Mouse (Mus musculus) embryonic facial prominence, embryonic 13.5 days (tissue): Measurements from ENCODE around the gene Sprr2a2. TPM values are rescaled to one million over a fixed set of nuclear protein-coding genes. Genes with fewer than 3 reads are reported as not detected.
"Not testable (repeated sequence)": the region's sequence is repeated elsewhere in the genome, so short reads cannot be mapped to it uniquely, and the experiment has no call there.

Experiments used
- ATAC-seq: fragments of 200-750 bp; cut with Nextera tagmentation; 2 replicates; pipeline ENCODE4 v1.8.0; 2017; ENCODE audit warnings: low read depth; ENCODE audit not compliant: insufficient number of reproducible peaks, insufficient read depth, low FRiP score, low TSS enrichment
- H3K27ac ChIP-seq: fragments of 300-500 bp; sonication (generic); 2 replicates; pipeline ENCODE4 v1.5.1; 2015; ENCODE audit warnings: moderate library complexity, mild to moderate bottlenecking, inconsistent platforms
- H3K27me3 ChIP-seq: fragments of 300-500 bp; sonication (generic); 2 replicates; pipeline ENCODE4 v1.6.1; 2015; ENCODE audit warnings: mild to moderate bottlenecking, inconsistent platforms
- H3K36me3 ChIP-seq: fragments of 300-500 bp; sonication (generic); 2 replicates; pipeline ENCODE4 v1.6.1; 2015; ENCODE audit warnings: mild to moderate bottlenecking, inconsistent platforms
- H3K4me1 ChIP-seq: fragments of 300-500 bp; sonication (generic); 2 replicates; pipeline ENCODE4 v1.6.1; 2015; ENCODE audit warnings: inconsistent platforms
- H3K4me2 ChIP-seq: fragments of 300-500 bp; sonication (generic); 2 replicates; pipeline ENCODE4 v1.6.1; 2015; ENCODE audit warnings: moderate library complexity, mild to moderate bottlenecking, inconsistent platforms
- H3K4me3 ChIP-seq: fragments of 300-500 bp; sonication (generic); 2 replicates; pipeline ENCODE4 v1.5.1; 2015; ENCODE audit warnings: mild to moderate bottlenecking, inconsistent platforms
- H3K9ac ChIP-seq: fragments of 300-500 bp; sonication (generic); 2 replicates; pipeline ENCODE4 v1.6.1; 2015; ENCODE audit warnings: mild to moderate bottlenecking, inconsistent platforms
- H3K9me3 ChIP-seq: fragments of 300-500 bp; sonication (generic); 2 replicates; pipeline ENCODE4 v1.6.1; 2016; ENCODE audit warnings: inconsistent platforms
- WGBS: fragments of 180-500 bp; shearing (Covaris S2); methylation state at CpG from one replicate; pipeline ENCODE4 v1.1.7; 2015; ENCODE audit warnings: mixed read lengths; 5-methylcytosine and 5-hydroxymethylcytosine counted together
- polyA plus RNA-seq: library from polyadenylated mRNA; unstranded; fragments of >200 nt; fragmentation: Nextera tagmentation; extraction: Ambion mirVana; gene quantifications from 2 replicates; pipeline ENCODE4 v1.2.1, GENCODE M21; 2015

Sprr2a2 gene
- polyA plus RNA-seq, 1 experiment from 2014 or later, result not detected

DNA sequence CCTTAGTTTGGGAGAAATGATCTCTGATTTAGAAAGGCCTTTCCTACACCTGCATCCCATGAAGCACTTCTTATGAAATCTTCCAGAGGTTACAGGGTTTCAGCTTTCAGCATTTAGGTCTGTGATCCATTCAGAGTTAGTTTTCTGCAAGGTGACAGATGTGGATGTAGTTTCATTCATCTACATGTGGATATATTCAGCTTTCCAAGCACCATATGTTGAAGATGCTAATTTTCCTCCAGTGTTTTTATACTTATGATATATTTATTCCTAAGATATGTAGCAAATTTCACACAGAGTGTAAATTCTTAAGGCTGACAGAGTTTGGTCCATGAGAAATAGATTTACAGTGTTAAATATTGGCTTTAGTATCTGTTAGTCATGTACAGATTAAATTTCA is 23.0 kb downstream of the Sprr2a2 start:
- not testable (repeated sequence) for H3K9me3 ChIP-seq, ATAC-seq, H3K4me1 ChIP-seq, H3K27ac ChIP-seq, H3K27me3 ChIP-seq, H3K9ac ChIP-seq, H3K4me3 ChIP-seq, H3K4me2 ChIP-seq, H3K36me3 ChIP-seq

DNA sequence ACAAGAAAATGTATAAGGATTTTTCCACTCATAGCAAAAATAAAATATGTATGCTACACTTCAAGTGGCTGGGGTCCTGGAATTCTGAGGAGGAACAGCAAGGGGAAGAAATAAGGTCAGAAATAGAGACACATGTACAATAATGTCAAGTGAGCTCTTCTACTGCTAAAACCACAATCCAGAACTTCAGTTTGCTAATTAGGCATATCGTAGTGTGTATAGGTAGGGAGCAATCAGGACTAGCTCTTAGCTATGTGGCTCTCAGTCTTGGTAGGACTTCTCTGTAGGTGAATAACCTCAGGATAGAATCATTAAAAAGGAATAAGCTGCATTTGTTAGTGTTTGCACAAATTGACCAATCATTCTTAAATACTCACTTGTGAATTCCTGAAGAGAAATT is 23.5 kb downstream of the Sprr2a2 start:
- not testable (repeated sequence) for H3K36me3 ChIP-seq, H3K9me3 ChIP-seq, H3K9ac ChIP-seq, H3K27me3 ChIP-seq, H3K4me2 ChIP-seq, H3K4me1 ChIP-seq, H3K27ac ChIP-seq, ATAC-seq, H3K4me3 ChIP-seq
- WGBS, result no CpG with 5 or more reads among the region's 1 CpGs

DNA sequence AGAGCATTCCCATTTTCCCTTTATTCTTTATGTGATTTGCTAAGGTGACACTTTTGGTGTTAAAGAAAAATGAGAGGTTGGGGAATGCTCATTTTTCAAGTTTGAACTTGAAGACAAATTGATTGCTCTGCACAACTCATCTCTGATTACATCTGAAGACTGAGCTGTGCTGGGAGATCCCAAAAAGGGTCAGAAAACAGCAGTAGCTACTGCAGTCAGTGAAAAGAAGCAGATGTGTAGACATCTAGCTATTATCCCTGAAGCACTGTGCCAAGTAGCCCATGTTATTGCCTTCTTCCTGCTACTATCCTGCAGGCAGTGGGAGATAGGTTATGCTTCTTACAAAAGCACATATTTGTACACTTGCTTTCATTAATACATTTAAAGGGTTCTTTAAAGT is 29.1 kb downstream of the Sprr2a2 start:
- H3K36me3 ChIP-seq, H3K4me3 ChIP-seq, ATAC-seq, H3K4me2 ChIP-seq, H3K4me1 ChIP-seq, H3K27ac ChIP-seq, H3K9me3 ChIP-seq, H3K9ac ChIP-seq, H3K27me3 ChIP-seq: not testable (repeated sequence)

DNA sequence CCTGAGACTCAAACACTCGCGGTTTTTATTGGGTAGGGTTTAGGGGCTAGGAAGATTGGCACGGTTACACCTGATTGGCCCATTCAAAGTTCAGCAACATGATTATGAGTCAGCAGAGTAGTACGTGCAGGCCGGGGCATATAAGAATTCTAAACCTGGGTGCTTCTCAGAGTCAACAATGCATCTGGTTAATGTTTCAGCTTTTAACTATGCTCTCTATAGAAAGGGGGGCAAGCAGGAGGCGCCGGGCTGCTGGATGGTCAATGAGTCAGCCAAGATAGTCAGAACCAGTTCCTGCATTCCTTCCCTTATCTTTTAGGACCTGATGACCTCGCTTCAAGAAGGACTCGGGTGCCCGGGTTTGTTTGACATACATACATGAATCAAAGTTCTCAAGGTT is 30.5 kb downstream of the Sprr2a2 start:
- H3K9me3 ChIP-seq, H3K27me3 ChIP-seq, H3K27ac ChIP-seq, ATAC-seq, H3K9ac ChIP-seq, H3K36me3 ChIP-seq, H3K4me2 ChIP-seq, H3K4me3 ChIP-seq, H3K4me1 ChIP-seq: not testable (repeated sequence)
- no CpG with 5 or more reads among the region's 10 CpGs for whole genome bisulfite sequencing

DNA sequence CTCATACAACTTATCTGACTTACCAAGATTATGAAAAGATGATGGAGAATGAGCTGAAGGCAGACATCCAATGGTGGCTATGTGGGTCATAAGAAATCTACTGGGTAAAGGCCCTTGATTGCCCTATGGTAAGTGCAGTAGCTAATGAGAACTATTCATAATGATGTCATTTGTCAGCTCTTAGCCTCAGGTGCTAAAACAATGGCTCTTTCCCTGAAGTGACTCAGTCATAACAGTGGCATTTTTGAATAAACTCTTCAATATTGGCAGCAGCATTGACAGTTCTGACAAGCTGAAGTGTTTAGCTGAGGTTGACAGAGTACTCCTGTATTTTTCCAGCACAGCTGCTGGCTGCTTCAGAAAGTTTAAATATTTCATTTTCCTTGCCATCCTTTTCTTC is 32.8 kb downstream of the Sprr2a2 start:
- H3K9ac ChIP-seq, H3K27ac ChIP-seq, H3K4me3 ChIP-seq, H3K4me1 ChIP-seq, ATAC-seq, H3K9me3 ChIP-seq, H3K4me2 ChIP-seq, H3K27me3 ChIP-seq, H3K36me3 ChIP-seq: not testable (repeated sequence)

DNA sequence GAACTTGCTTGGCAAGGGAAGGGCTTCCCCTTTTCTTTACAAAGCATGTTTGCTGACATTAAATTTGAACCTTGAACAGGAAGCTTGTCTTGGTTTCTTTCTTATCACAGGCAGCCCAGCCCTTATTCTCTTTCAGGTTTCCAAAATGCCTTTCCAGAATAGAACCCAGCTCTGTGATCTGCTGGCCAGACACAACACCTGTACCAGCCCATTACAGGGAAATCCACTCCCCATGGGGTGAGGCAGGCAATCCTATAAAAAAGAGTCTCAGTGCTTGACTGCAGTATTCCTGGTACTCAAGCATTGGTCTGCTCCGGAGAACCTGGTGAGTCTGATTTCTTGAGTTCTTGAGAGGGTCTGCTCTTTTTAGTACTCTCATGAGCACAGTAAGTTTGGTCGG is 34.7 kb downstream of the Sprr2a2 start:
- not testable (repeated sequence) for H3K36me3 ChIP-seq, ATAC-seq, H3K4me1 ChIP-seq, H3K4me3 ChIP-seq, H3K9me3 ChIP-seq, H3K9ac ChIP-seq, H3K27me3 ChIP-seq, H3K27ac ChIP-seq, H3K4me2 ChIP-seq
- WGBS, result 82% methylated on average over 2 of the region's 2 CpGs

DNA sequence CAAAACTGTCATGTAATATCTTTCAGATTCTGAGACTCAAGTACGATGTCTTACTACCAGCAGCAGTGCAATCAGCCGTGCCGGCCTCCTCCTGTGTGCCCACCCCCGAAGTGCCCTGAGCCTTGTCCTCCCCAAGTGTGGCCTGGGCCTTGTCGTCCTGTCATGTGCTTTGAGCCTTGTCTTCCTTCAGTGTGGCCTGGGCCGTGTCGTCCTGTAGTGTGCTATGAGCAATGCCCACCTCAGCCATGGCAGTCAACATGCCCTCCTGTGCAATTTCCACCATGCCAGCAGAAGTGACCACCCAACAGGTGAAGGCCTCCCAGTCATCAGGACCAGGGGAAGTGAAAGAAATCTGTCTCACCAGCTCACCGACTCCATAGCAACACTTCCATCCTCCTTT is 38.1 kb downstream of the Sprr2a2 start:
- H3K27ac ChIP-seq, H3K4me1 ChIP-seq, H3K9ac ChIP-seq, H3K4me3 ChIP-seq, H3K4me2 ChIP-seq, H3K36me3 ChIP-seq, H3K27me3 ChIP-seq, H3K9me3 ChIP-seq: not testable (repeated sequence)
- ATAC-seq, result peak; percentile 60
- WGBS, result no CpG with 5 or more reads among the region's 8 CpGs

DNA sequence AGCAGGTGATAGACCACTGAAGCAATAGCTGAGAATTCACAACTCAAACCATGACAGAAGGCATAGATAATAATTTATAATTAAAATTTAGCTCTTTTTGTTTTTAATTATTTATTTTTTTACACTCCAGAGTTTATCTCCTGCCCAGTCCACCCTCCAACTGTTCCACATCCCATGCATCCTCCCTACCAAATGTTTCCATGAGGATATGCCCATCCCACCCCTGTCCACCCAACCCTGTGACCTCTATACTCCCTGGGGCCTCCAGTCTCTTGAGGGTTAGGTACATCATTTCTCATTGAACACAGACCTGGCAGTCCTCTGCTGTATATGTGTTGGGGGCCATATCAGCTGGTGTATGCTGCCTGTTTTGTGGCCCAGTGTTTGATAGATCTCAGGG is 42.8 kb downstream of the Sprr2a2 start:
- H3K4me3 ChIP-seq, H3K4me1 ChIP-seq, H3K9me3 ChIP-seq, H3K4me2 ChIP-seq, H3K27me3 ChIP-seq, H3K27ac ChIP-seq, H3K9ac ChIP-seq, H3K36me3 ChIP-seq: not testable (repeated sequence)
- 0 out of 2 replicates have a peak, but pooled peaks have one; percentile 53 for ATAC-seq

DNA sequence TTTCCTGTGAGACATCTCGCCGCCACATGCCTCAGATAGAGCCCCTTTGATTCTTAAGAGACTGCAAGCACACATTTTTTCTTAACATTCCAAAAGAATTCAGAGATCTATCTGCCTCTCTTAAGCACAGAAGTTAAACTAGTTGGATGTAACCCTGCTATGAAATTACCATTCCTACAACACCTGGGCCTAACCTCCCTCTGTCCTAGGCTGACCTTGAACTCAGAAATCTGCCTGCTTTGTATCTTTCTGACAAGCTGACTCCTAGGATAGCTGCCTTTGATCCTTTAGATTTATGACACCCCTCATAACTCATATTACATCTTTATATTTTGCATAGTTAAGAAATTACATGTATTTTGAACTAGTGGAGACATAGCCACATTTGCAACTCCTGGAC is 47.7 kb downstream of the Sprr2a2 start:
- not testable (repeated sequence) for H3K4me3 ChIP-seq, H3K27me3 ChIP-seq, H3K27ac ChIP-seq, H3K4me2 ChIP-seq, H3K4me1 ChIP-seq, H3K36me3 ChIP-seq, H3K9me3 ChIP-seq, H3K9ac ChIP-seq
- ATAC-seq, result peak; percentile 49; the same call in 1 of the 2 replicates
- WGBS, result no CpG with 5 or more reads among the region's 2 CpGs

DNA sequence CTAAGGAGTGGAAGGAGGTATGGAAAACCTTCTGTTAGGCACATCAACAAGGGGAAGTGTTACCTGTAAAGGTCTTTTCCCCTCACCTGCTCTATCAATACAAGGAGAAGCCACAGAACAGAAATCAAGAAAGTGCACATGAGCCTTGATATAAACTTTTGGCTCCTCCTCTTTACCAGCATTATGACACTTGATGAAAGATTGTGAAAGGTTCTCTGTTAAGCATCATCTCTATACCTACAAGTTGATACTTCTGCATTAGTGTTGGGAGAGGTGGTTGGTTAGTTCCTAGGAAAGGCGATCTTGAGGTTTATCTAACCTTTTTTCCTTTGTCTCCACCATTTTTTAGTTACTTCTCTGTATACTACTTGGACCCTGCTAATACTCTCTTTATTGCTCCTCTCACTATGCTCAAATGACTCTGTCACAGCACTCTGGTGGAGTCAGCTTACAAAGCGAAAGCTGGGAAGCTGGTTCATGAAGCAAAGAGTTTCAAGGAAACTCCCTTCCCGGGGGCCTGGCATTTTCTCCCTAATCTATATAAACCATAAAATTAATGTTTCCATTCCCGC is 55.8 kb downstream of the Sprr2a2 start:
- H3K4me2 ChIP-seq, H3K36me3 ChIP-seq, H3K27me3 ChIP-seq, H3K27ac ChIP-seq, H3K4me3 ChIP-seq, H3K9ac ChIP-seq, H3K9me3 ChIP-seq, H3K4me1 ChIP-seq: not testable (repeated sequence)
- WGBS, result no CpG with 5 or more reads among the region's 4 CpGs
- peak; percentile 34; the same call in 1 of the 2 replicates for ATAC-seq

DNA sequence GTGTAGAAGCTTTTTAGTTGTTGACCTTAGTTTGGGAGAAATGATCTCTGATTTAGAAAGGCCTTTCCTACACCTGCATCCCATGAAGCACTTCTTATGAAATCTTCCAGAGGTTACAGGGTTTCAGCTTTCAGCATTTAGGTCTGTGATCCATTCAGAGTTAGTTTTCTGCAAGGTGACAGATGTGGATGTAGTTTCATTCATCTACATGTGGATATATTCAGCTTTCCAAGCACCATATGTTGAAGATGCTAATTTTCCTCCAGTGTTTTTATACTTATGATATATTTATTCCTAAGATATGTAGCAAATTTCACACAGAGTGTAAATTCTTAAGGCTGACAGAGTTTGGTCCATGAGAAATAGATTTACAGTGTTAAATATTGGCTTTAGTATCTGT is 57.8 kb downstream of the Sprr2a2 start:
- H3K4me2 ChIP-seq, H3K4me3 ChIP-seq, H3K27ac ChIP-seq, H3K9me3 ChIP-seq, H3K36me3 ChIP-seq, H3K4me1 ChIP-seq, H3K9ac ChIP-seq, ATAC-seq, H3K27me3 ChIP-seq: not testable (repeated sequence)

DNA sequence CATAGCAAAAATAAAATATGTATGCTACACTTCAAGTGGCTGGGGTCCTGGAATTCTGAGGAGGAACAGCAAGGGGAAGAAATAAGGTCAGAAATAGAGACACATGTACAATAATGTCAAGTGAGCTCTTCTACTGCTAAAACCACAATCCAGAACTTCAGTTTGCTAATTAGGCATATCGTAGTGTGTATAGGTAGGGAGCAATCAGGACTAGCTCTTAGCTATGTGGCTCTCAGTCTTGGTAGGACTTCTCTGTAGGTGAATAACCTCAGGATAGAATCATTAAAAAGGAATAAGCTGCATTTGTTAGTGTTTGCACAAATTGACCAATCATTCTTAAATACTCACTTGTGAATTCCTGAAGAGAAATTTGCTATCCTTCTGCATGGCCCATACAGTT is 58.3 kb downstream of the Sprr2a2 start:
- H3K27me3 ChIP-seq, H3K9ac ChIP-seq, H3K4me1 ChIP-seq, H3K27ac ChIP-seq, H3K4me2 ChIP-seq, ATAC-seq, H3K4me3 ChIP-seq, H3K36me3 ChIP-seq, H3K9me3 ChIP-seq: not testable (repeated sequence)
- no CpG with 5 or more reads among the region's 1 CpGs for WGBS

DNA sequence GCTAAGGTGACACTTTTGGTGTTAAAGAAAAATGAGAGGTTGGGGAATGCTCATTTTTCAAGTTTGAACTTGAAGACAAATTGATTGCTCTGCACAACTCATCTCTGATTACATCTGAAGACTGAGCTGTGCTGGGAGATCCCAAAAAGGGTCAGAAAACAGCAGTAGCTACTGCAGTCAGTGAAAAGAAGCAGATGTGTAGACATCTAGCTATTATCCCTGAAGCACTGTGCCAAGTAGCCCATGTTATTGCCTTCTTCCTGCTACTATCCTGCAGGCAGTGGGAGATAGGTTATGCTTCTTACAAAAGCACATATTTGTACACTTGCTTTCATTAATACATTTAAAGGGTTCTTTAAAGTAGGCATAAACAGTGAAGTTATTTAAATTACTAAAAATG is 63.9 kb downstream of the Sprr2a2 start:
- not testable (repeated sequence) for H3K4me1 ChIP-seq, H3K4me2 ChIP-seq, H3K4me3 ChIP-seq, H3K27me3 ChIP-seq, H3K9ac ChIP-seq, H3K9me3 ChIP-seq, ATAC-seq, H3K36me3 ChIP-seq, H3K27ac ChIP-seq
